Mouse (Mus musculus): ENCODE results near the gene Hepacam.

DNA sequence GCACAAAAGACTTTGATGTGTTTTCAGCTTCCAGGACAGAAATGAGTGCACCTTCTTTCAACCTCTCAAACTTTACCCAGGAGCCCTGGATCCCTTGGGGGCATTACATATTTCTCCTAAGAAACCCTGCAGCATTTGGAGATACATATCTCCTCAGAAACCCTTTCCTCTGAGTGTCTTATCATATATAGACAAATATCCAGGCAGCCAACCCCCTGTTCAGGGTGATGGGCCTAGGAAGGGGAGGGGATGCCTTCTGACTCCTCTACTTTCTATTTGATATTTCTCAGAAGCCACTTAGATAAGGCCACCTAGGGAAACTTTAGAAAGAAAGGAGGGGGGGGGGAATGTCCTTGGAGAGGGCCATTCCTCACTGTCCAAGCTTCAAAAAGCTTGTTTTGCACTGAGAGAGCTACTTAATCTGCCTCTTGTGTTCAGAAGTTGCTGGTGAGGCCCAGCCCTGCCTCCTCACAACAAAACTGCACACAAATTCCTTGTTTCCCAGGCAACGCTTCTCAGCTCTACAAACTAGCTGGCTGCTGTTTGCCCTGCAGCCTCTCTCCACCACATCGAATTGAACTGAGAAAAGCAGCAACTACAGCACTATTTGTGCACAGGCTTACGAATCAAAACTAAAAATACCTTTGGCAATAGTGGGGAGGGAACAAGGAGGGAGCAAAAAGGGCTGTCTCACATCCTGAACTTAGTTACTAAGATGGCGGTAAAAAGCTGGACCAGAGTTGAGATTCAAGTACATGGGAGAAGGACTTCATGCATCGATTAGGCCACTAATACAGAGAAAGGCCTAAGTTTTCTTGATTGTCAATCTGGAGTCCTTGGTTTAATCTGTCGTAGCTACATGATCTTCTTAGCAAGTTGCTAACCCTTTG lies 7.6 kb upstream of the Hepacam start:
- TF ChIP-seq POLR2A (IDR thresholded peaks at IDR 0.05; ENCODE audit: borderline replicate concordance, control insufficient read depth, low read depth, low read length) (no peak), CTCF (IDR thresholded peaks at IDR 0.05; ENCODE audit: control insufficient read depth, insufficient read depth, low read length) (no peak)
